Mouse (Mus musculus): ENCODE measurements around the gene Fgfr2.

Gene Fgfr2

GRCm38 (mm10) chr7:132305492-132306375 is 817.4 kb downstream of the Fgfr2 start:
- in situ Hi-C loops (cut with MboI, MseI): no loop called here

- in situ Hi-C loops (cut with MboI, MseI): no loop called here
Measured at GRCm38 (mm10) chr7:132304424-132305085, 818.6 kb downstream of the Fgfr2 start.

- in situ Hi-C loops (cut with MboI, MseI): no loop called here
Measured at GRCm38 (mm10) chr7:132303988-132304387, 819.2 kb downstream of the Fgfr2 start.

- in situ Hi-C loops (cut with MboI, MseI): no loop called here
Measured at GRCm38 (mm10) chr7:132302508-132303241, 820.5 kb downstream of the Fgfr2 start.

- in situ Hi-C loops (cut with MboI, MseI): no loop called here
Measured at GRCm38 (mm10) chr7:132299661-132300210, 823.4 kb downstream of the Fgfr2 start.

- in situ Hi-C loops (cut with MboI, MseI): no loop called here
Measured at GRCm38 (mm10) chr7:132298412-132298990, 824.6 kb downstream of the Fgfr2 start.

GRCm38 (mm10) chr7:132296661-132297443 is 826.3 kb downstream of the Fgfr2 start:
- in situ Hi-C loops (cut with MboI, MseI): no loop called here

- in situ Hi-C loops (cut with MboI, MseI): no loop called here
Measured at GRCm38 (mm10) chr7:132296132-132296531, 827.0 kb downstream of the Fgfr2 start.

GRCm38 (mm10) chr7:132287340-132287664 is 835.8 kb downstream of the Fgfr2 start:
- in situ Hi-C loops (cut with MboI, MseI): no loop called here

- in situ Hi-C loops (cut with MboI, MseI): no loop called here
Measured at GRCm38 (mm10) chr7:132286630-132287339, 836.4 kb downstream of the Fgfr2 start.

GRCm38 (mm10) chr7:132284795-132285194 is 838.4 kb downstream of the Fgfr2 start:
- in situ Hi-C loops (cut with MboI, MseI): no loop called here

- in situ Hi-C loops (cut with MboI, MseI): no loop called here
Measured at GRCm38 (mm10) chr7:132284048-132284737, 839.0 kb downstream of the Fgfr2 start.

GRCm38 (mm10) chr7:132282576-132282975 is 840.6 kb downstream of the Fgfr2 start:
- in situ Hi-C loops (cut with MboI, MseI): no loop called here

GRCm38 (mm10) chr7:132282161-132282560 is 841.0 kb downstream of the Fgfr2 start:
- in situ Hi-C loops (cut with MboI, MseI): no loop called here

- in situ Hi-C loops (cut with MboI, MseI): no loop called here
Measured at GRCm38 (mm10) chr7:132281753-132282152, 841.4 kb downstream of the Fgfr2 start.

GRCm38 (mm10) chr7:132278658-132279057 is 844.5 kb downstream of the Fgfr2 start:
- in situ Hi-C loops (cut with MboI, MseI): no loop called here

- in situ Hi-C loops (cut with MboI, MseI): no loop called here
Measured at GRCm38 (mm10) chr7:132276287-132276686, 846.9 kb downstream of the Fgfr2 start.

- in situ Hi-C loops (cut with MboI, MseI): no loop called here
Measured at GRCm38 (mm10) chr7:132273741-132274513, 849.2 kb downstream of the Fgfr2 start.

GRCm38 (mm10) chr7:132272984-132273383 is 850.2 kb downstream of the Fgfr2 start:
- in situ Hi-C loops (cut with MboI, MseI): no loop called here

All from T-helper 17 cell (primary cell).